Mouse (Mus musculus): Measurements from ENCODE around the gene Cmss1. TPM values are rescaled to one million over a fixed set of nuclear protein-coding genes. Genes with fewer than 3 reads are reported as not detected.

Cmss1 gene
- polyA plus RNA-seq, 1 experiment from 2014 or later: 51.4 TPM

DNA sequence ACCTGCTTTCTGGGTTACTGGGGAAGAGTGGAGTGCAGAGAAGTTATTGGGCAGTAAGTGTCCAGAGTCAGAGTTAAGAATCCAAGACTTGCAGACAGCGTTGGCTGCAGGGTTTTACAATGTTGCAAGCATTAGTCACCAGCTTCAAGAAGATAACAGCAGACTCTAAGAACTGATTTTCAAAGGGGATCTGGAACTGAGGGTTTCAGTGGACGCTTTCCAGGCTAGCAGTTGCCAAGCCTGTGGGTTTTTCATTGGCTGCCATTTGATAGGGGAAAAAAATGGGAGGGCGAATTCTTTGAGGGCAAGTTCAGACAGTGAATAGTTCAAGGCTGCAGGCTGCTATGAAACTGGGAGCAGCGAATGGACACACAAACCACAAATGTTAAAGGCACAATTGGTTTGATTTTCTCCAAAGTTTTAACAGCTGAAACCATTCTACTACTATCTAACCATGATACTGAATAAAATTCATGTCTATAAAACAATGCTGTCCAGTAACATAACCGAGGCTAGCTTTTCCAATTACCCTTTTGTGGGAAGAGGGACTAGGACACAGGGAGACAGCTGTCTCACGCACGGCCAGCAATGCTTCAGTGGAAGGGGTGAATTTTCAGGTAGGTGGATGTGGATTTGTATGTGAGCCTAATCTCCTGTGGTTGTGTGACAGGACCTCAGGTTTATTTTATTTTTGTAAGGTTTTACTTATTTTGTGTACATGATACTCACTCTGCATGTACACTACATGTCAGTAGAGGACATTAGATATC is 179.0 kb downstream of the Cmss1 start:
- ATAC-seq (ENCODE audit: low FRiP score, low TSS enrichment): no peak

DNA sequence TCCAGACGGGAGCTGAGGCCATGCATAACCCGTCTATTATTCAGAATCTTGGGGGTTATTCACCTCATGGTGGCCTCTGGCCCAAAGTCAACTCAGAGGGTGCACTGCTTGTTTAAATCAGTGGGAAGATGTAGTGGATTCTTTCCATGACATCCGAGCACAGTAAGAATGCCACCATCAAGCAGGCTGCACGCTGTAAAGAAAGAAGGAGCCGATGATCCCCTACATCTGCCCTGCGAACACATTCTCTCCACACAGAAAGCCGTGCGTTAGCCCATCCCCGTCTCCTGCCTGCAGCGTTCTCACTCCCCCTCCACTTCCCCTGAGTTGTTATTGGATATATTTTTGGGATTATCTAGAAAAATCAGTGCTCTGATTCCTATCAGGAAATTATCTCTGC is 180.0 kb downstream of the Cmss1 start:
- Histone ChIP-seq H3K4me1 (ENCODE audit: insufficient read depth, low read length) (peaks cover 20% of the 10 kb centered on the region), H3K9ac (replicated peaks; ENCODE audit: low read length) (no peak overlapping the region), H3K27ac (ENCODE audit: low read length) (peak overlapping the region; percentile 60; the same call in 1 of the 2 replicates), H3K4me3 (ENCODE audit: low read length) (no peak overlapping the region), H3K9me3 (ENCODE audit: low read length) (no peaks in the 10 kb centered on the region), H3K27me3 (ENCODE audit: insufficient read depth, low read length) (no peaks in the 10 kb centered on the region), H3K36me3 (ENCODE audit: insufficient read depth, low read length) (no peaks in the 10 kb centered on the region), H3K4me2 (replicated peaks; ENCODE audit: low read depth, low read length) (no peak overlapping the region)
- 58% methylated on average over 10 of the region's 10 CpGs for WGBS
- ATAC-seq (ENCODE audit: low FRiP score, low TSS enrichment): no peak

More for the DNA sequence above, 179.0 kb downstream of the Cmss1 start:
- no peak overlapping the region for H3K9ac ChIP-seq (replicated peaks; ENCODE audit: low read length)
- no peak overlapping the region for H3K4me3 ChIP-seq (ENCODE audit: low read length)
- H3K27me3 ChIP-seq (ENCODE audit: insufficient read depth, low read length): no peaks in the 10 kb centered on the region
- H3K9me3 ChIP-seq (ENCODE audit: low read length): no peaks in the 10 kb centered on the region
- no peak overlapping the region for H3K4me2 ChIP-seq (replicated peaks; ENCODE audit: low read depth, low read length)
- H3K36me3 ChIP-seq (ENCODE audit: insufficient read depth, low read length): no peaks in the 10 kb centered on the region
- peak overlapping the region; percentile 60; the same call in 1 of the 2 replicates for H3K27ac ChIP-seq (ENCODE audit: low read length)
- 63% methylated on average over 7 of the region's 7 CpGs for WGBS
- peaks cover 10% of the 10 kb centered on the region for H3K4me1 ChIP-seq (ENCODE audit: insufficient read depth, low read length)

DNA sequence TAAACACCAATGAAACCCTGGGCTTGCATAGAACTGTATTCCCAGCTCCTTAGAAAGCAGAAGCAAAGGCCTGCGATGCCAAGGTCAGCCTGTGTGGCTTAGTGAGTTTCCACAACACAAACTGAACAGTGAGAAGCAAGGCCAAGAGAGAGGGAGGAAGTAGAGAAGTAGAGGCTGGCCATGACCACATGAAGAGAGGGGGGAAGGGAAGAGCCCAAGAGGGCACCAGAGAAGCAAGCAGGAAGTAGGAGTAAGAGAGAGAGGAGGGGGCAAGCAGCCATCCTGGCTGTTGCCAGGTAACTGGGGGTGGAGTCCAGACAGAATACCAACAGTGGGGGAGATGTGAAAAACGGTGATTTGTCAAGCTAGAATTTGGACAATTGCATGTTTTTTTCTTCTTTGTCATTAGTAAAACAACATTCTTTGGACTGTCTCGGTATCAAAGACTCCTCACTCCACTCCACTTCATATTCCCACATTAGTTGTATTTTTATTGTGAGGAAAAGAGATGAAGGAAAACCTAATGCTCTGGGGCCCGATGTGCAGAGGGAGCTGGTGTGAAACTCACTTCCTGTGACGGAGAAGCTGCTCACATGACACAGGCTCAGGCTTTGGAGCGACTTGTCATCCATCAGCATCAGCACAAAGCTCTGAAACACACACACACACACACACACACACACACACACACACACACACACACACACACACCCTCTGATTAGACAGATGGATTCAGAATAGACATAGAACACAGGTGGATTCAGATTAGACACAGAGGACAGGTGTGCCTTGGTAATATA is 183.5 kb downstream of the Cmss1 start:
- Histone ChIP-seq H3K36me3 (ENCODE audit: insufficient read depth, low read length) (no peaks in the 10 kb centered on the region), H3K9ac (replicated peaks; ENCODE audit: low read length) (no peak overlapping the region), H3K4me1 (ENCODE audit: insufficient read depth, low read length) (peaks cover 38% of the 10 kb centered on the region), H3K4me2 (replicated peaks; ENCODE audit: low read depth, low read length) (no peak overlapping the region), H3K9me3 (ENCODE audit: low read length) (no peaks in the 10 kb centered on the region), H3K27me3 (ENCODE audit: insufficient read depth, low read length) (no peaks in the 10 kb centered on the region), H3K4me3 (ENCODE audit: low read length) (no peak overlapping the region), H3K27ac (ENCODE audit: low read length) (peak overlapping the region; percentile 77)
- WGBS: 50% methylated on average over 6 of the region's 6 CpGs
- peak; percentile 74; the same call in 1 of the 2 replicates for ATAC-seq (ENCODE audit: low FRiP score, low TSS enrichment)

DNA sequence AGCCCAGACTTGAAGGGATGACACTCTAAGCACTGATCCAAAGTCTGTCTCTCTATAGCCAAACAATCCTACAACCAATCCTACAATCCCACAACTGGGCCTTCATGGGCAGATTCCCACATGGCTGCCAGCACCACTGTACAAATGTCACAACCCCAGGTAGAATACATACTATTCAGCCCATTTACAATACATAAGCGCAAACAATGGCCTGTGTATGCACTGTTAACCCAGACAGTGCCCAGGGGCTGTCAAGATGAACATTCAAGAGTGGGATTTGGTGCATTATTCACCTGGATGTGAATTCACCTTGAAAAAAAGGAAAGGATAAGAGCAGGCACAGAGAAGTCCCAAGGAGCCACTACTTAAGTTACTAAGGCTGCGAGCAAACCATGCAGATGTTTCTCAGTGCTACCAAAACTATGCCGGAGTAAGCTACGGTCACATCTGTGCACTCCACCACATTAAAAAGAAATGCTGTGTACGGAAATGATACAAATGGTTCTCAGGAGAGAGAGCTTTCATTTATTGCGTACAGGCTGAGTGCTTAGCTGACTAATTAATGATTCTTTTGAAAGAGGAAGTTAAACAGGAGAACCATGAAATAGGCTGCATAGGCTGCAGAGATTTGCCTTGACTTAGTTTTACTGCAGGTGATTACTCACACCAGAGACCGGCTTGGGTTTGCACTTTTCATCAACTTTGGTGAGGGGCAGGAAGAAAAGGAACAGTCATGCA is 184.8 kb downstream of the Cmss1 start:
- Histone ChIP-seq H3K4me3 (ENCODE audit: low read length) (no peak overlapping the region), H3K4me1 (ENCODE audit: insufficient read depth, low read length) (peaks cover 38% of the 10 kb centered on the region), H3K9me3 (ENCODE audit: low read length) (no peaks in the 10 kb centered on the region), H3K36me3 (ENCODE audit: insufficient read depth, low read length) (no peaks in the 10 kb centered on the region), H3K27ac (ENCODE audit: low read length) (peak overlapping the region; percentile 77), H3K27me3 (ENCODE audit: insufficient read depth, low read length) (no peaks in the 10 kb centered on the region), H3K4me2 (replicated peaks; ENCODE audit: low read depth, low read length) (no peak overlapping the region), H3K9ac (replicated peaks; ENCODE audit: low read length) (no peak overlapping the region)
- peak; percentile 36 for ATAC-seq (ENCODE audit: low FRiP score, low TSS enrichment)
- 56% methylated on average over 7 of the region's 7 CpGs for WGBS

DNA sequence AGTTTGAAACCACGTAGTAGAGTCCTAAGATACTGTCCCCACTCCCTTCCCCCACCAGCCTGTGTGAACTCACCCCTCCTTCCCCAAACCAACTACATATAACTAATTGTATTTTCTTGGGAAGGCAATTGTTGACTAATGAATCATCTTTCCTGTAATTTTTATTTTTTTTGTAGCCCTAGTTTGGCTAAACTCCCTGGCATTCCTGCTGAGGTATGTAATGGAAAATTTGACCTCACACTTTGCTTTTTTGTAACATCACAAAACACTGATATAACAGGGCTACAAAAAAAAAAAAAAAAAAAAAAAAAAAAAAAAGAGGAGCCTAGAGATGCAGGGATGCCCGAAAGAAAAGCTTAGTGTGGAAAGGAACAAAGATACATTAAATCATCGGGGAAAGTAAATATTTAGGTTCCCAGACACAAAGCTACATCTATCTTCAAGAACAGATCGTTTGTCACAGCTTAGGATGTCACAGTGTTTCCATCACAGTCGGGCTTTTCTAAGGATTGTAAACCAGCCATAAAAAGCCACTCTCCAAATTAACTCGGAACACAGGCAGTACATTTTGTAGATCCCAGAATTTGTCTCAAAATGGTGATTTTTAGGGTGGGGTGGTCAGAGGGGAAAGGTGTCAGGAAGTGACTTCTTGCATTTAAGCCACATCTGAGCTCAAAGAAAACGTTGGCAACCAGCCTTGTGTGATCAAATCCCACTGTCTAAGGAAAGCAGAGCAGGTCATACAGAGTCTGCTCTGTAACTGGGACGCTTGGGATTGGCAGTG is 185.7 kb downstream of the Cmss1 start:
- H3K9ac ChIP-seq (replicated peaks; ENCODE audit: low read length): no peak overlapping the region
- 18% methylated on average over 8 of the region's 8 CpGs for WGBS
- H3K27me3 ChIP-seq (ENCODE audit: insufficient read depth, low read length): no peaks in the 10 kb centered on the region
- peaks cover 38% of the 10 kb centered on the region for H3K4me1 ChIP-seq (ENCODE audit: insufficient read depth, low read length)
- ATAC-seq (ENCODE audit: low FRiP score, low TSS enrichment): no peak
- no peaks in the 10 kb centered on the region for H3K9me3 ChIP-seq (ENCODE audit: low read length)
- H3K36me3 ChIP-seq (ENCODE audit: insufficient read depth, low read length): no peaks in the 10 kb centered on the region
- H3K27ac ChIP-seq (ENCODE audit: low read length): peak overlapping the region; percentile 77
- no peak overlapping the region for H3K4me2 ChIP-seq (replicated peaks; ENCODE audit: low read depth, low read length)
- no peak overlapping the region for H3K4me3 ChIP-seq (ENCODE audit: low read length)

DNA sequence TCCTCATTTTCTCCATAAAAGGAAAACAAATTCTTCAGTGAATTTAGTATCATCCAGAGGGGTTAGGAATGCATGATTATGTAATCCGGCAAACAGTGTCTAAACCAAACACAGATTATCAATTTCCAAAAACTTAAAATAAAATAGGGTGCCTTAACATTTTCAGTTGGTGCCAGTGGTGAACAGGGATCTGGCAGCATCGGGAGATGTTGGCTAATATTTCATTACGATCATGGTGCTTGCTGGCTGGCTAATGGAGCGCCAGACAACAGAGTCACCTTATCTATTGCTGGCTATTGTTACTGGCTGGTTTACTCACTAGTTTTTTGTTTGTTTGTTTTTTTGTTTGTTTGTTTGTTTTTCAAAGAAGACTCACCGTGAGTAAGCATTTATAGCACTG is 186.8 kb downstream of the Cmss1 start:
- Histone ChIP-seq H3K27me3 (ENCODE audit: insufficient read depth, low read length) (no peaks in the 10 kb centered on the region), H3K4me1 (ENCODE audit: insufficient read depth, low read length) (peaks cover 38% of the 10 kb centered on the region), H3K9me3 (ENCODE audit: low read length) (no peaks in the 10 kb centered on the region), H3K4me3 (ENCODE audit: low read length) (no peak overlapping the region), H3K27ac (ENCODE audit: low read length) (no peak overlapping the region), H3K36me3 (ENCODE audit: insufficient read depth, low read length) (no peaks in the 10 kb centered on the region), H3K4me2 (replicated peaks; ENCODE audit: low read depth, low read length) (no peak overlapping the region), H3K9ac (replicated peaks; ENCODE audit: low read length) (no peak overlapping the region)
- WGBS: 84% methylated on average over 5 of the region's 5 CpGs
- no peak for ATAC-seq (ENCODE audit: low FRiP score, low TSS enrichment)

DNA sequence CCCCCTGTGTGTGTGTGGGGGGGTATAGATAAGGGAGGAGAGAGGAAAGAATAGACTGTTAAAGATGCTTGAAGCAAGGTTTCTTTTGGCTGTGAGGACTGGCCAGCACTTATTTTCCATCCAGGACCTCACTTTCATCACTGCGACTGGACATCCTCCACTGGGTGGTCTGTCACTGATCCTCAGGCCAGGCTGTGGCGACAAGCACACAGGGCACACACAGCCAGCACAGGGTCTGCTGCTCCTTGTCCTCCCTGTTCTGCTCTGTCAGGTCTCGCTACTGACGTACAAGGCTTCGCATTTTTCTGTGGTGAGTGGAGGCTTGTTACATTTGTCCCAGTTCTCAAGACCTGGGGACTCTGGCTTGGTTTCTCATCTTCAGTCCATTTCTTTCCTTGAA is 187.3 kb downstream of the Cmss1 start:
- Histone ChIP-seq H3K9me3 (ENCODE audit: low read length) (no peaks in the 10 kb centered on the region), H3K4me3 (ENCODE audit: low read length) (no peak overlapping the region), H3K4me1 (ENCODE audit: insufficient read depth, low read length) (peaks cover 38% of the 10 kb centered on the region), H3K9ac (replicated peaks; ENCODE audit: low read length) (0 out of 2 replicates have a peak overlapping the region, but pooled peaks have one; percentile 19), H3K27ac (ENCODE audit: low read length) (peak overlapping the region; percentile 44; the same call in 1 of the 2 replicates), H3K36me3 (ENCODE audit: insufficient read depth, low read length) (no peaks in the 10 kb centered on the region), H3K4me2 (replicated peaks; ENCODE audit: low read depth, low read length) (no peak overlapping the region), H3K27me3 (ENCODE audit: insufficient read depth, low read length) (no peaks in the 10 kb centered on the region)
- WGBS: 52% methylated on average over 5 of the region's 5 CpGs
- ATAC-seq (ENCODE audit: low FRiP score, low TSS enrichment): no peak

DNA sequence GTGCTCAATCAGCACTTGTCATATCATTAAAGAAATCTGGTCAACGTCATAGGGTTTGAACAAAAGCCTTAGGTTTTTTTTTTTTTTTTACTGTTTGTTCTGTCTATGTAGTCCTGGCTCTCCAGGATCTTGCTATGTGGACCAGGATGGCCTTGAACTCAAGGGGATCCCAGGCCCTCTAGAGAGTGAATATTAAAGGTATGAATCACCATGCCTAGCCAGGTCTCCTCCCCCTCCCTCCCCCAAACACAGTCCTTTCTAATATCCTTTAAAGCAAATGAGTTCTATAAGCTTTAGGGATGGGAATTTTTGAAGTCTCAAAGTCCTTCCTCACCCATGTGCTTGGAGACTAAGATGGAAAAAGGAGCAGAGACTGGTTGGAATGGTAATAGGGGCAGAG is 188.7 kb downstream of the Cmss1 start:
- 92% methylated on average over 1 of the region's 1 CpGs for WGBS
- no peak for ATAC-seq (ENCODE audit: low FRiP score, low TSS enrichment)
- Histone ChIP-seq H3K36me3 (ENCODE audit: insufficient read depth, low read length) (no peaks in the 10 kb centered on the region), H3K4me3 (ENCODE audit: low read length) (no peak overlapping the region), H3K9ac (replicated peaks; ENCODE audit: low read length) (no peak overlapping the region), H3K27me3 (ENCODE audit: insufficient read depth, low read length) (no peaks in the 10 kb centered on the region), H3K4me2 (replicated peaks; ENCODE audit: low read depth, low read length) (no peak overlapping the region), H3K27ac (ENCODE audit: low read length) (no peak overlapping the region), H3K4me1 (ENCODE audit: insufficient read depth, low read length) (peaks cover 31% of the 10 kb centered on the region), H3K9me3 (ENCODE audit: low read length) (no peaks in the 10 kb centered on the region)

DNA sequence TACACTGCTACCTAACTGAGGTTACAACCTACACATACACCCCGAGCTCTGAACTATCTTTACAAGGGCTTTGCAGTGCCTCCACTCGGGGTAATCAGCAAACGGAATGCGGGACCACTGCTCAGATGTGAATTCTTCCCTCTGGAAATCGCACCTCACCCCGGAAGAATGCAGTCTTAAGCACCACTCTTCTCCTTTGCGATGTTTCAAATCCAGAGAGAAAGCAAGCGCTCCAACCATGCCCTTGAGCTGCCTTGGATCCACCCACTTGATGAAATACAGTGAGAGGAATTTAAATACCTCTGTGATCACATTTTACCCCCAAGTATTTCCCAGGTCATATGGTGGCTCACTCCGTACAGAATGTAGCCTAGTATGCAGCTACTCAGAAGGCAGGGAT is 189.6 kb downstream of the Cmss1 start:
- ATAC-seq (ENCODE audit: low FRiP score, low TSS enrichment): no peak
- WGBS: 77% methylated on average over 9 of the region's 9 CpGs
- H3K4me2 ChIP-seq (replicated peaks; ENCODE audit: low read depth, low read length): no peak overlapping the region
- no peaks in the 10 kb centered on the region for H3K27me3 ChIP-seq (ENCODE audit: insufficient read depth, low read length)
- peaks cover 22% of the 10 kb centered on the region for H3K4me1 ChIP-seq (ENCODE audit: insufficient read depth, low read length)
- H3K36me3 ChIP-seq (ENCODE audit: insufficient read depth, low read length): no peaks in the 10 kb centered on the region
- no peak overlapping the region for H3K4me3 ChIP-seq (ENCODE audit: low read length)
- no peaks in the 10 kb centered on the region for H3K9me3 ChIP-seq (ENCODE audit: low read length)
- H3K27ac ChIP-seq (ENCODE audit: low read length): no peak overlapping the region
- no peak overlapping the region for H3K9ac ChIP-seq (replicated peaks; ENCODE audit: low read length)
